Mouse (Mus musculus): ENCODE results near the gene Herc1. TPM values are rescaled to one million over a fixed set of nuclear protein-coding genes. Genes with fewer than 3 reads are reported as not detected.
A peak's percentile ranks its signal among the peaks of the same experiment; 100 is the strongest.

The Herc1 gene
- polyA plus RNA-seq, 1 experiment from 2014 or later, result 12.6 TPM

DNA sequence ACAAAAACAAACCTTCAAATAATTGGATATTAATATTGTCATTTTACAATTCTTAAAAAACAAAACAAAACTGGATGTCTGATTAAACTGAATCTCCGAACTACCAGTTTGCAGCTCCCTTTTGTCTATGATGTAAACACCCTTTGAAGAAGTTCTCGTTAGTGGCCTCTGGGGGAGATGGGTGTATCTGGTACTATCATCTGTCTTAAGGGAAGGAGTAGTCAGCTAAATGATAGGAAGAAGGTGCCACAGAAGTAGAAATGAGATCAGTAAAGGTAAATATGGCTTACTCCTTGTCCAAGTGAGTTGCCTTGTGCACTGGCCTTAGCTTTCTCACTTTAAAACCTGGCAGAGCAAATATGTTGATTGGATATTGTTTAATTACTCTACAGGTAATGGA, 127.5 kb downstream of the Herc1 start:
- H3K4me2 ChIP-seq (ENCODE audit: low read length), result no peak overlapping the region
- ATAC-seq (replicated peaks; ENCODE audit: low FRiP score, low read depth) (no peak), DNase-seq (ENCODE audit: low spot score) (no peak)
- no peaks in the 10 kb centered on the region for H3K4me1 ChIP-seq (replicated peaks; ENCODE audit: insufficient read depth, low read length)
- TF ChIP-seq CTCF (IDR thresholded peaks at IDR 0.05; ENCODE audit: low read depth), result no peak
- H3K9ac ChIP-seq (ENCODE audit: low read depth, low read length), result no peak overlapping the region
- H3K4me3 ChIP-seq (replicated peaks; ENCODE audit: low read depth, low read length), result no peak overlapping the region
- H3K9me3 ChIP-seq (replicated peaks; ENCODE audit: low read length), result no peaks in the 10 kb centered on the region
- 79% methylated on average over 2 of the region's 2 CpGs for WGBS
- H3K27ac ChIP-seq, result no peak overlapping the region
- H3K36me3 ChIP-seq (ENCODE audit: insufficient read depth, low read length), result peaks cover 25% of the 10 kb centered on the region
- no peaks in the 10 kb centered on the region for H3K27me3 ChIP-seq (ENCODE audit: insufficient read depth, low read length)

- Histone ChIP-seq H3K4me2 (ENCODE audit: low read length) (no peak overlapping the region), H3K4me3 (replicated peaks; ENCODE audit: low read depth, low read length) (no peak overlapping the region), H3K9ac (ENCODE audit: low read depth, low read length) (no peak overlapping the region), H3K4me1 (replicated peaks; ENCODE audit: insufficient read depth, low read length) (no peaks in the 10 kb centered on the region), H3K27ac (no peak overlapping the region), H3K36me3 (ENCODE audit: insufficient read depth, low read length) (peaks cover 41% of the 10 kb centered on the region), H3K27me3 (ENCODE audit: insufficient read depth, low read length) (no peaks in the 10 kb centered on the region), H3K9me3 (replicated peaks; ENCODE audit: low read length) (no peaks in the 10 kb centered on the region)
- no peak for ATAC-seq (replicated peaks; ENCODE audit: low FRiP score, low read depth)
- no peak for DNase-seq (ENCODE audit: low spot score)
- 88% methylated on average over 3 of the region's 3 CpGs for WGBS
- TF ChIP-seq CTCF (IDR thresholded peaks at IDR 0.05; ENCODE audit: low read depth), result no peak
Observed at GRCm38 (mm10) chr9:66483429-66483828, 133.2 kb downstream of the Herc1 start.

DNA sequence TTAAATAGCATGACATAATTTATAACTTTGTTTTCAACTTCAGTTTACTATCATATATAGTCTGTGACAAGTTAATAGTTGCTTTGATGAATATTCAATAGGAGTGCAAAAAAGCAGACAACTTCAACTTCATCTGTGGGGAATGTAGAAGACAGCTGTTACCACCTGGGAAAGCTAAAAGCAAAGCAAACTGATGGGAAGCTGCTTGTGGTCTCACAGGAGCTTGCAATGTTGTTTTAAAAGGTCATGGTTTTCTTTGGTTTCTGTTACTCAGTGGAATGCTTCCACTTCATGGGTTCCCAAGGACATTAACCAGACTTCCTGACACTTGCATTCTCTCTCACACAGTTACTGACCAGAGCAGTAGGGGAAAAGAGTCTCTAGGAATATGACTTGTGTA, 138.5 kb downstream of the Herc1 start:
- Histone ChIP-seq H3K4me3 (replicated peaks; ENCODE audit: low read depth, low read length) (no peak overlapping the region), H3K4me1 (replicated peaks; ENCODE audit: insufficient read depth, low read length) (no peaks in the 10 kb centered on the region), H3K4me2 (ENCODE audit: low read length) (no peak overlapping the region), H3K27me3 (ENCODE audit: insufficient read depth, low read length) (no peaks in the 10 kb centered on the region), H3K9ac (ENCODE audit: low read depth, low read length) (no peak overlapping the region), H3K9me3 (replicated peaks; ENCODE audit: low read length) (no peaks in the 10 kb centered on the region), H3K27ac (no peak overlapping the region), H3K36me3 (ENCODE audit: insufficient read depth, low read length) (peaks cover 47% of the 10 kb centered on the region)
- no peak for TF ChIP-seq CTCF (IDR thresholded peaks at IDR 0.05; ENCODE audit: low read depth)
- DNase-seq (ENCODE audit: low spot score), result peak; percentile 54
- no peak for ATAC-seq (replicated peaks; ENCODE audit: low FRiP score, low read depth)

GRCm38 (mm10) chr9:66492361-66492760, 142.1 kb downstream of the Herc1 start:
- WGBS, result 83% methylated on average over 1 of the region's 1 CpGs
- H3K4me1 ChIP-seq (replicated peaks; ENCODE audit: insufficient read depth, low read length), result no peaks in the 10 kb centered on the region
- no peak for ATAC-seq (replicated peaks; ENCODE audit: low FRiP score, low read depth)
- no peak overlapping the region for H3K4me3 ChIP-seq (replicated peaks; ENCODE audit: low read depth, low read length)
- DNase-seq (ENCODE audit: low spot score), result no peak
- H3K27ac ChIP-seq, result no peak overlapping the region
- no peak overlapping the region for H3K9ac ChIP-seq (ENCODE audit: low read depth, low read length)
- H3K4me2 ChIP-seq (ENCODE audit: low read length), result no peak overlapping the region
- no peaks in the 10 kb centered on the region for H3K27me3 ChIP-seq (ENCODE audit: insufficient read depth, low read length)
- H3K36me3 ChIP-seq (ENCODE audit: insufficient read depth, low read length), result peaks cover 52% of the 10 kb centered on the region; the same call in 1 of the 2 replicates
- TF ChIP-seq CTCF (IDR thresholded peaks at IDR 0.05; ENCODE audit: low read depth), result no peak
- no peaks in the 10 kb centered on the region for H3K9me3 ChIP-seq (replicated peaks; ENCODE audit: low read length)

GRCm38 (mm10) chr9:66493992-66494391, 143.7 kb downstream of the Herc1 start:
- Histone ChIP-seq H3K4me2 (ENCODE audit: low read length) (no peak overlapping the region), H3K9me3 (replicated peaks; ENCODE audit: low read length) (no peaks in the 10 kb centered on the region), H3K9ac (ENCODE audit: low read depth, low read length) (no peak overlapping the region), H3K27ac (no peak overlapping the region), H3K4me3 (replicated peaks; ENCODE audit: low read depth, low read length) (no peak overlapping the region), H3K27me3 (ENCODE audit: insufficient read depth, low read length) (no peaks in the 10 kb centered on the region), H3K4me1 (replicated peaks; ENCODE audit: insufficient read depth, low read length) (no peaks in the 10 kb centered on the region), H3K36me3 (ENCODE audit: insufficient read depth, low read length) (peaks cover 54% of the 10 kb centered on the region; the same call in 1 of the 2 replicates)
- no peak for TF ChIP-seq CTCF (IDR thresholded peaks at IDR 0.05; ENCODE audit: low read depth)
- no peak for DNase-seq (ENCODE audit: low spot score)
- ATAC-seq (replicated peaks; ENCODE audit: low FRiP score, low read depth), result no peak

- WGBS, result 76% methylated on average over 2 of the region's 2 CpGs
- Histone ChIP-seq H3K9ac (ENCODE audit: low read depth, low read length) (no peak overlapping the region), H3K4me1 (replicated peaks; ENCODE audit: insufficient read depth, low read length) (no peaks in the 10 kb centered on the region), H3K27me3 (ENCODE audit: insufficient read depth, low read length) (no peaks in the 10 kb centered on the region), H3K36me3 (ENCODE audit: insufficient read depth, low read length) (peaks cover 49% of the 10 kb centered on the region), H3K4me2 (ENCODE audit: low read length) (no peak overlapping the region), H3K4me3 (replicated peaks; ENCODE audit: low read depth, low read length) (no peak overlapping the region), H3K27ac (no peak overlapping the region), H3K9me3 (replicated peaks; ENCODE audit: low read length) (no peaks in the 10 kb centered on the region)
- TF ChIP-seq CTCF (IDR thresholded peaks at IDR 0.05; ENCODE audit: low read depth), result no peak
- ATAC-seq (replicated peaks; ENCODE audit: low FRiP score, low read depth) (no peak), DNase-seq (ENCODE audit: low spot score) (no peak)
Observed at GRCm38 (mm10) chr9:66501248-66501647, 151.0 kb downstream of the Herc1 start.

- DNase-seq (ENCODE audit: low spot score) (no peak), ATAC-seq (replicated peaks; ENCODE audit: low FRiP score, low read depth) (no peak)
- Histone ChIP-seq H3K4me2 (ENCODE audit: low read length) (no peak overlapping the region), H3K36me3 (ENCODE audit: insufficient read depth, low read length) (peaks cover 51% of the 10 kb centered on the region), H3K4me3 (replicated peaks; ENCODE audit: low read depth, low read length) (no peak overlapping the region), H3K27me3 (ENCODE audit: insufficient read depth, low read length) (no peaks in the 10 kb centered on the region), H3K4me1 (replicated peaks; ENCODE audit: insufficient read depth, low read length) (no peaks in the 10 kb centered on the region), H3K9ac (ENCODE audit: low read depth, low read length) (no peak overlapping the region), H3K27ac (no peak overlapping the region), H3K9me3 (replicated peaks; ENCODE audit: low read length) (no peaks in the 10 kb centered on the region)
- WGBS, result 86% methylated on average over 4 of the region's 4 CpGs
- TF ChIP-seq CTCF (IDR thresholded peaks at IDR 0.05; ENCODE audit: low read depth), result no peak
Observed at GRCm38 (mm10) chr9:66503879-66504411, 153.7 kb downstream of the Herc1 start.

Data from kidney, postnatal 0 days (tissue).